Mouse (Mus musculus) urinary bladder, postnatal 25 days (tissue): ENCODE results near the gene Tma16.
A peak's percentile ranks its signal among the peaks of the same experiment; 100 is the strongest.

Experiments used
- DNase-seq: peaks from one replicate; pipeline ENCODE4 v3.0.0; 2022; ENCODE audit warnings: low spot score

The Tma16 gene

GRCm38 (mm10) chr8:66486084-66486763 lies at the start of gene Tma16:
Gene Tma16 (minus strand): TSS chr8:66486530.
- DNase-seq, result peak; percentile 75

GRCm38 (mm10) chr8:66520576-66520975 lies 34.2 kb upstream of the Tma16 start:
- no peak for DNase-seq

GRCm38 (mm10) chr8:66519149-66519548 lies 32.8 kb upstream of the Tma16 start:
- no peak for DNase-seq

- no peak for DNase-seq
These were observed 25.2 kb upstream of the Tma16 start, which contains the start of gene Tktl2 for GRCm38 (mm10) chr8:66511537-66511936. Gene Tktl2 (plus strand): TSS chr8:66511756.

- no peak for DNase-seq
These were observed 17.1 kb upstream of the Tma16 start for GRCm38 (mm10) chr8:66503381-66503780.

GRCm38 (mm10) chr8:66496998-66497577 lies 10.8 kb upstream of the Tma16 start:
- no peak for DNase-seq

GRCm38 (mm10) chr8:66495726-66496125 lies 9.4 kb upstream of the Tma16 start:
- DNase-seq, result peak; percentile 68

- no peak for DNase-seq
These were observed 8.2 kb upstream of the Tma16 start for GRCm38 (mm10) chr8:66494496-66494895.

- DNase-seq, result no peak
These were observed 4.3 kb upstream of the Tma16 start for GRCm38 (mm10) chr8:66490624-66491023.

- DNase-seq, result no peak
These were observed 2.2 kb upstream of the Tma16 start for GRCm38 (mm10) chr8:66488556-66488955.

- no peak for DNase-seq
These were observed 9.4 kb downstream of the Tma16 start for GRCm38 (mm10) chr8:66476880-66477279.

GRCm38 (mm10) chr8:66469821-66470220 lies 16.5 kb downstream of the Tma16 start:
- DNase-seq, result no peak

GRCm38 (mm10) chr8:66457057-66457456 lies 29.3 kb downstream of the Tma16 start:
- DNase-seq, result no peak

GRCm38 (mm10) chr8:66450691-66451090 lies 35.6 kb downstream of the Tma16 start:
- peak; percentile 36 for DNase-seq

GRCm38 (mm10) chr8:66445351-66445750 lies 41.0 kb downstream of the Tma16 start:
- no peak for DNase-seq

- no peak for DNase-seq
These were observed 42.2 kb downstream of the Tma16 start for GRCm38 (mm10) chr8:66444141-66444540.

GRCm38 (mm10) chr8:66442778-66443177 lies 43.6 kb downstream of the Tma16 start:
- no peak for DNase-seq

- DNase-seq, result no peak
These were observed 45.2 kb downstream of the Tma16 start for GRCm38 (mm10) chr8:66441123-66441522.

GRCm38 (mm10) chr8:66438468-66438867 lies 47.9 kb downstream of the Tma16 start:
- DNase-seq, result no peak

GRCm38 (mm10) chr8:66437929-66438328 lies 48.4 kb downstream of the Tma16 start:
- no peak for DNase-seq

GRCm38 (mm10) chr8:66436804-66437203 lies 49.5 kb downstream of the Tma16 start:
- DNase-seq, result no peak

GRCm38 (mm10) chr8:66433577-66433976 lies 52.8 kb downstream of the Tma16 start:
- DNase-seq, result no peak

- no peak for DNase-seq
These were observed 55.7 kb downstream of the Tma16 start for GRCm38 (mm10) chr8:66430639-66431038.
